Mouse (Mus musculus) stomach, embryonic 15.5 days (tissue): ENCODE measurements at regions not wholly inside any gene's neighbourhood (a gene's known extent, or its start where the extent isn't known, plus 50 kb on each side); places are given as distances from the start of the nearest gene placed in this dataset.

ENCODE experiments used
- ATAC-seq: fragments of 200-750 bp; cut with Nextera tagmentation; 2 replicates; pipeline ENCODE4 v1.8.0; 2017; ENCODE audit warnings: low read depth, moderate number of reproducible peaks, moderate TSS enrichment; ENCODE audit not compliant: insufficient read depth, low FRiP score
- H3K27ac ChIP-seq: fragments of 300-500 bp; sonication (generic); 2 replicates; pipeline ENCODE4 v1.5.1; 2015; ENCODE audit warnings: mild to moderate bottlenecking, inconsistent platforms
- H3K27me3 ChIP-seq: fragments of 300-500 bp; sonication (generic); replicated peaks from 2 replicates; pipeline ENCODE4 v1.6.1; 2015; ENCODE audit warnings: inconsistent platforms
- H3K36me3 ChIP-seq: fragments of 300-500 bp; sonication (generic); 2 replicates; pipeline ENCODE4 v1.6.1; 2015; ENCODE audit warnings: inconsistent platforms
- H3K4me1 ChIP-seq: fragments of 300-500 bp; sonication (generic); 2 replicates; pipeline ENCODE4 v1.6.1; 2015; ENCODE audit warnings: inconsistent platforms
- H3K4me2 ChIP-seq: fragments of 300-500 bp; sonication (generic); 2 replicates; pipeline ENCODE4 v1.6.1; 2015; ENCODE audit warnings: mild to moderate bottlenecking, inconsistent platforms
- H3K4me3 ChIP-seq: fragments of 300-500 bp; sonication (generic); replicated peaks from 2 replicates; pipeline ENCODE4 v1.5.1; 2015; ENCODE audit warnings: inconsistent platforms
- H3K9ac ChIP-seq: fragments of 300-500 bp; sonication (generic); 2 replicates; pipeline ENCODE4 v1.6.1; 2015; ENCODE audit warnings: inconsistent platforms
- H3K9me3 ChIP-seq: fragments of 300-500 bp; sonication (generic); 2 replicates; pipeline ENCODE4 v1.6.1; 2016; ENCODE audit warnings: inconsistent platforms
- WGBS: fragments of 180-500 bp; shearing (Covaris S2); methylation state at CpG from one replicate; pipeline ENCODE4 v1.1.7; 2015; 5-methylcytosine and 5-hydroxymethylcytosine counted together

DNA sequence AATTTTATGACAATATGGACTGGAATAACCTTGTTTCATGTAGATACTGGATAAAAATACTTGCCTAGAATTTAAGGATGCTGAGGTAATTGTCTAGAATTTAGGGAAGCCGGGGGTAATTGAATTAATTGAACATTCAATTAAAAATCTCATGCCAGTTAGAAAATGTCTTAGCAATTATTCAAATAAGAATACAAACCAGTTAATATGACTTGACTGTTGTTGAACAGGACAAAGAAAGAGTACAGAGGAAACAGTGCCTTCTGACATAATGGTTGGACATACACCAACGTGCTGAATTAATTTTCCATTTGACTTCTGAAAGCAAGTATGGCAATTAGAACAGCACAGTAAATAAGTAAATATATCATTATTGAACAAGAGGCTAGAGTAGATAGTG, 377.4 kb upstream of the Vrk2 start:
- no peak for ATAC-seq

DNA sequence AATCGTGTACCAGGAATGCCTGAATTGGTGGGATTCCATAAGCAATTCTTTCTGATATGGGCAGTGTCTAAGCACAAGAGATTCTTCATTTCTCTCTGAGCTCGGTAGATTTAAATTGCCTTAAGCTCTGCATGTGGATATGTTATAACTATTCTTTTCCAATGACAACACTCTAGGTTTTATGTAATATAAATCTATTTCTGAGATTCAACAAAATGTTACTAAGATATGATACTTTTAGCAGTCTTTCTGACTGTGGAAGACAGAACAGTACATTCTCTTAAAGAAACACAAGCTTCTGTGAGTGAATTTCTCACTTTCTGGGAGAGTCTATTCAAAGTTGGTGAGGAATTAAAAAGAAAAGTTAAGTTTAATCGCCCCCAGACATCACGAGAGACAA, 373.6 kb upstream of the Vrk2 start:
- H3K9ac ChIP-seq: no peak overlapping the region
- 78% methylated on average over 4 of the region's 4 CpGs for WGBS
- no peak overlapping the region for H3K4me3 ChIP-seq
- H3K4me2 ChIP-seq: no peak overlapping the region
- H3K36me3 ChIP-seq: no peaks in the 10 kb centered on the region
- no peak overlapping the region for H3K27ac ChIP-seq
- H3K9me3 ChIP-seq: no peaks in the 10 kb centered on the region
- no peak for ATAC-seq
- H3K27me3 ChIP-seq: no peaks in the 10 kb centered on the region
- 0 out of 2 replicates have a peak, but pooled peaks cover 3% of the 10 kb centered on the region for H3K4me1 ChIP-seq

More for the DNA sequence above, 377.4 kb upstream of the Vrk2 start:
- H3K9ac ChIP-seq: no peak overlapping the region
- H3K27me3 ChIP-seq: no peaks in the 10 kb centered on the region
- 86% methylated on average over 2 of the region's 2 CpGs for WGBS
- H3K9me3 ChIP-seq: no peaks in the 10 kb centered on the region
- H3K36me3 ChIP-seq: no peaks in the 10 kb centered on the region
- no peak overlapping the region for H3K4me3 ChIP-seq
- H3K27ac ChIP-seq: no peak overlapping the region
- H3K4me1 ChIP-seq: no peaks in the 10 kb centered on the region
- no peak overlapping the region for H3K4me2 ChIP-seq

DNA sequence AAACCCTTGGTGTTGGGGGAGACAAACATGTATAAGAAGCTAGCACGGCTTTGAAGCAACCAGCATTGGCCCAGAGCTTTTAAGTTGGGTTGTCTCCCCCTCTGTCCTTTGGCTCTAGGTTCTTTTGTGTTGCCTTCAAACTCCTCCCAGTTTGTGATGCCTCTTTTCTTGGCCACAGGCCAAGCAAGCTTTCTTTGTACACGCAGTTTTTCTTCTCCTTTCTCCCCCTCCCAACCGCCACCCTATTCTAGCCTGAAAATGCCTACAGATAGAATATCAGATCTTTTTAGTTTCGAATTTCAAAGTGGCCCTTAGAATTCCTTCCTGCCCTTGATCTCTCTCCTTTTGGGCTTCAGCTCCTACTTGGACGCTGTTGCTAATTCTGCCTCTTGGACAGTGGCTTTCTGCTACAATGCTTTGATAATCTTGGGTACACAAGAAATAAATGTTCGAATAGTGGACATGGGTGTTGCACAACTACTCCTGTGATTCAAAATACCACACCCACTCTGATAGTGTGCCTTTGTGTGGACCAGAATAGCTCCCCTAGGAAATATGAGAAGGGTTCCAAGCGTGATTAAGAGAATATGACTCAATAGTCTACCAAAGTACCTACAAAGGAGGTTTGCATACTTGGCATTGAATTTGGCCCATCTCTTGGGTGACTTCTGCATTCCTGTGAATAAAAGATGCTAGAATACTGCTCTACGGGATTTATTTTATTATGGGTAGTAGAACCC, 369.3 kb upstream of the Vrk2 start:
- 47% methylated on average over 8 of the region's 8 CpGs for WGBS
- Histone ChIP-seq H3K4me2 (no peak overlapping the region), H3K9ac (no peak overlapping the region), H3K27ac (peak overlapping the region; percentile 33; the same call in 1 of the 2 replicates), H3K36me3 (no peaks in the 10 kb centered on the region), H3K4me1 (0 out of 2 replicates have a peak, but pooled peaks cover 4% of the 10 kb centered on the region), H3K4me3 (no peak overlapping the region), H3K9me3 (no peaks in the 10 kb centered on the region), H3K27me3 (no peaks in the 10 kb centered on the region)
- ATAC-seq: peak; percentile 71

DNA sequence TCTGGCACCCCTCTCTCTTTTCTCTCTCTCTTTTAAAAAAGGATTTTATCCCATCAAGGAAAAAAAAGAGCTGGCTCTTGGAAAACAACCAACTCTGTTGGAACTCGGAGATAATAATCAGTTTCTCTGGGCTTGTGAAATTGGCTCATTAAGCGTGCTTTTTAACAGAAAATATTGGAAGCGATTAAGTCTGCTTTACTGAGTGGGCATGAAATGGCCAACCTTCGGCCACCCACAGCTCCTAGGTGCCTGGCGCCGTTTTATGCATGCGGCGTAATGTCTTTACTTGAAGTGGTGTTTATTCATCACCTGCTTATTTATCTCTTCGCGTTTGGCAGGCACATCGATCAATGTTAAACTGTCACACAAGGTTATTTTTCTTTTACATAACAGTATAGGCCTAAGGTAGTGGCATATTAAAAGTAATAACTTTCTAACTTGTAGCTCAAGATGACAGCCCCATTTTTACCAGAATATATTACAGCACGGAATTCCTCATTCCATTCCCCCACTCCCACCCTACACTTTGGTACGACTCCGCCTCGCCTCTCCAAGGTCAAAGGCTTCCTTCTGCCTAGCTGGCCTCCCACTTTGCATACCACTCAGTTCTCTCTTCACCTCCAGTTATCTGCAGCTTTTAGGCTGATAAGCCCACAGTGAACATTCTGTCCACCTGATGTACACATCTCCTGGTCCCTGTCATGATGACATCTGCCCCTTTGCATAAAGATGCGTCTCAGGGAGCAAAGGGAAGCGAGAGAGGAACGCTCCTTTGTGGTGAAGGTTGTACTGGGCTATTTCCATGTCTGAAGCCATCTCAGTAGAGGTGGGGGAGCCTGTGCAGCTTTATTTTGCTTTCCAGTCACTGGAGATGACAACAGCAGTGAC, 368.5 kb upstream of the Vrk2 start:
- no peak overlapping the region for H3K4me3 ChIP-seq
- H3K4me2 ChIP-seq: no peak overlapping the region
- no peak overlapping the region for H3K9ac ChIP-seq
- H3K4me1 ChIP-seq: 0 out of 2 replicates have a peak, but pooled peaks cover 4% of the 10 kb centered on the region
- H3K27ac ChIP-seq: peak overlapping the region; percentile 33; the same call in 1 of the 2 replicates
- ATAC-seq: no peak
- H3K9me3 ChIP-seq: no peaks in the 10 kb centered on the region
- WGBS: 43% methylated on average over 18 of the region's 18 CpGs
- no peaks in the 10 kb centered on the region for H3K27me3 ChIP-seq
- no peaks in the 10 kb centered on the region for H3K36me3 ChIP-seq

DNA sequence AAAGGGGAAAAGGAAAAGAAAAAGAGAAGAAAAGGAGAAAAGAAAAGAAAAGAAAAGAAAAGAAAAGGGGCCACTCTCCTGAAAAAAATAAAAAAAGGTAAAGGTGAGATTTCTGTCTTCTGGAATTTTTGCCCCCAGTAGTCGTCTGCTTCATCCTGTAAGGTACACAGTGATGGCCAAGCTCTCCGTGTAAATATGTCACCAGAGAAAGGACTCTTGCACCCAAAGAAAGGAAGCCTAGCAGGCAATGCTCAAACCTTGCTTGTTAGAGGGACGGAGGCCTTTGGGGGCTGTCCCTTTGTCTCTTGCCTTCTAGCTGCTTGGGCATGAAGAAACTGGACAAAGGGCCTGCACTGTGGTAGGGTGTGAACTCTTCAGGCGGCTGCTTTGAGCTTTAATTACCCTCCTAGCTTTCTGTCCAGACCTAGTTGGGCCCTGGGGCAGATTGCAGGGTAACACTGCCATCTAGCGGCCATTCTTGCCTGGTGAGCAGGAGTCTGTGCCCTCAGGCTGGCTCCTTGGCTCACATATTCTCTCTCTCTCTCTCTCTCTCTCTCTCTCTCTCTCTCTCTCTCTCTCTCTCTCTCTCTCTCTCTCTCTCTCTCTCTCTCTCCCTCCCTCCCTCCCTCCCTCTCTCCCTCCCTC, 367.7 kb upstream of the Vrk2 start:
- Histone ChIP-seq H3K27ac (no peak overlapping the region), H3K4me1 (0 out of 2 replicates have a peak, but pooled peaks cover 4% of the 10 kb centered on the region), H3K4me3 (no peak overlapping the region), H3K4me2 (peak overlapping the region; percentile 19; the same call in 1 of the 2 replicates), H3K36me3 (no peaks in the 10 kb centered on the region), H3K9ac (no peak overlapping the region), H3K27me3 (no peaks in the 10 kb centered on the region), H3K9me3 (no peaks in the 10 kb centered on the region)
- peak; percentile 93 for ATAC-seq
- 7% methylated on average over 5 of the region's 5 CpGs for WGBS

DNA sequence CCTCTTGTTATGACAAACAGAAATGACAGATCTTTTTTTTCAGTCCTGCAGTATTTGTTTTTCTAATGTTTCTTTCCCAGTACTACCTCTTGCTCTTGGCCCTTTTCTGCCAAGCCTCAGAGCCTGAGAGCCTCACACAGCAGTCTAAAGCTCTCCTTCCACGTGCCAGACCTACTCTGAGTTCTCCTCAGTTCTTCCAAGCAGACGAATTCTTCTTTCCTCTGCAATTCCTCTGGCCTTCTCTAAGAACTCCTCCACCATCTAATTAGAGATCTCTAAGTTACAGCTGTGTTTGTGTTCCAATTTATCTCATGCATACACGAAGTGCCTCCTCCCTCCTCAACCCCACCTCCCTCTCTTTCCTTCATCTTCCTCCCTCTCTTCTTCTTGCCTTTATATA, 362.4 kb upstream of the Vrk2 start:
- Histone ChIP-seq H3K36me3 (no peaks in the 10 kb centered on the region), H3K27me3 (no peaks in the 10 kb centered on the region), H3K4me2 (no peak overlapping the region), H3K27ac (no peak overlapping the region), H3K9me3 (no peaks in the 10 kb centered on the region), H3K4me3 (no peak overlapping the region), H3K9ac (no peak overlapping the region), H3K4me1 (no peaks in the 10 kb centered on the region)
- no peak for ATAC-seq
- 56% methylated on average over 3 of the region's 3 CpGs for WGBS

DNA sequence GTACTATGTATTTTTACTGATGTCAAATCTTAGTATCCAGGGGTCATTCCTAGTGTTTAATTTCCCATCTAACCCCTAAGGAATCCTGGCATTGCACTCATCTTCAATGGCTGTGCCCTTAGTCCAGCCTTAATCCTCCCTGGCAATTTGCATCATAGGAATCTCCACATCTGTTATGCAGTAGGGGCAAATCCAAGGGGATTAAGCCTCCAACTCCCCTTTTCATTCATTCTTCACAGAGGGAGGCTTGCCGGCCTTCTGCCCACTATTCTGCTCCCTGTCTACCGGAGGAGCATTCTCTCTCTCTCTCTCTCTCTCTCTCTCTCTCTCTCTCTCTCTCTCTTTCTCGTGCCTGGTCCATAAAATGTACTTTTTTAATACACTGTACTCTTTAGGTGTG, 338.0 kb upstream of the Vrk2 start:
- no peaks in the 10 kb centered on the region for H3K27me3 ChIP-seq
- H3K27ac ChIP-seq: no peak overlapping the region
- H3K9ac ChIP-seq: no peak overlapping the region
- 31% methylated on average over 3 of the region's 3 CpGs for WGBS
- H3K9me3 ChIP-seq: no peaks in the 10 kb centered on the region
- H3K4me1 ChIP-seq: no peaks in the 10 kb centered on the region
- no peaks in the 10 kb centered on the region for H3K36me3 ChIP-seq
- H3K4me2 ChIP-seq: no peak overlapping the region
- no peak for ATAC-seq
- no peak overlapping the region for H3K4me3 ChIP-seq

DNA sequence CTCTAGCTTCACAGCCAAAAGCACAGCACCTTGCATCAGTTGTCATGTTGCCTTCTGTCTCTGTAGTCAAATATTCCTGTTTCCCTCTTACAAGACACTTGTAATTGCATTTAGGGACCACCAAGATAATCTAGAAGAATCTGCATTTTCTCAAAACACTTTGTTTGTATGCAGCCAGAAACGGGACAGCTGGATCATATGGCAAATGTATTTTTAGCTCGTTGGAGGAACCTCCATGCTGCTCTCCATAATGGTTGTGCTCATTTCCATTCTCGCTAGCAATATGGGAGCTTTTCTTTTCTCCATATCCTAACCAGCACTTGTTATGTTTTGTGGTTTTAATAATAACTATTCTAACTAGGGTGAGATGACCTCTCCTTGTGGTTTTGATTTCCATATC, 313.3 kb upstream of the Vrk2 start:
- ATAC-seq: no peak
- H3K36me3 ChIP-seq: no peaks in the 10 kb centered on the region
- no peaks in the 10 kb centered on the region for H3K27me3 ChIP-seq
- H3K4me2 ChIP-seq: no peak overlapping the region
- H3K9ac ChIP-seq: no peak overlapping the region
- no peak overlapping the region for H3K4me3 ChIP-seq
- WGBS: 68% methylated on average over 3 of the region's 3 CpGs
- no peaks in the 10 kb centered on the region for H3K9me3 ChIP-seq
- H3K4me1 ChIP-seq: no peaks in the 10 kb centered on the region
- H3K27ac ChIP-seq: no peak overlapping the region

DNA sequence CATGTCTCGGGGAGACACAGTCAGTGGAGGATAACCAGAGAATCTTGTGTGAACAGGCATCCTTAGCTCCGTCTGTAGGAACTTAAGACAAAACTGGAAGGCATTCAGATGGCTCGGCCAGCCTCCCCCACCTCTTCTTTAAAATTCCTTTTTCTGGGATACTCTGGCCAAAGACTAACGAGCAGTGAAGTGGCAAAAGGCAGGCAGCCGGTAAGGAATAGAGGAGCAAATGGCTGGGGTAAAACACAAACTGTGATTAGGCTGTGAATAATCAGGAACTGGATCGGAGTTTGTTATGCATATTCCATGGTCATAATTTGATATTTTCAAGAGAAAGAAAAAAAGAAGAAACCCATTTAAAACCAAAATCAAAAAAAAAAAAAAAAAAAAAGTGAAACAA, 287.8 kb upstream of the Vrk2 start:
- Histone ChIP-seq H3K27me3 (no peaks in the 10 kb centered on the region), H3K27ac (no peak overlapping the region), H3K4me2 (no peak overlapping the region), H3K9ac (no peak overlapping the region), H3K9me3 (no peaks in the 10 kb centered on the region), H3K36me3 (no peaks in the 10 kb centered on the region), H3K4me1 (no peaks in the 10 kb centered on the region), H3K4me3 (no peak overlapping the region)
- no peak for ATAC-seq
- WGBS: 48% methylated on average over 6 of the region's 6 CpGs
